Mouse (Mus musculus) retina, adult 2 months (tissue): ENCODE data around the gene Cpa1.

Experiments
- DNase-seq: peaks from one replicate; pipeline ENCODE4 v3.0.0-alpha.2; 2012; ENCODE audit warnings: low read depth, low spot score

Cpa1 gene

GRCm38 (mm10) chr6:30620994-30621393 is 18.0 kb upstream of the Cpa1 start:
- no peak for DNase-seq

DNA sequence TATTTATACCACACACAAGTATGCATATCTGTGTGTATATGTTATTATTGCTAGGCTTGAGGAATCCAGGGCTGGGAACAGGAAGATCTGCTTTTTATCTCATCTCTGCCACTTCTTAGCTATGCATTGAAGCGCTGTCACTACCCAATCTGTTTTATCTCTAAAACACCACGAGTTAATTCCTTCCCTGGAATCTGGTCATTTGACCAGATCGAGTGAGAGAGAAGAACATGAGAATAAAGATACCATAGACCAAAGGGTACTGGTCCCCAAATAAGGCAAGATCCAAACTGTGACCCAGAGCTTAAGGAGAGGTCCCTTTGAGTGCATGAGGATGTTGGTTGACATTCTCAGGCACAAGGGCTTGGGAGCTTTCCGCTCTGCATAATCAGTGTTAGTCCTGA is 17.0 kb upstream of the Cpa1 start:
- no peak for DNase-seq

GRCm38 (mm10) chr6:30624763-30625162 is 14.3 kb upstream of the Cpa1 start:
- no peak for DNase-seq

DNA sequence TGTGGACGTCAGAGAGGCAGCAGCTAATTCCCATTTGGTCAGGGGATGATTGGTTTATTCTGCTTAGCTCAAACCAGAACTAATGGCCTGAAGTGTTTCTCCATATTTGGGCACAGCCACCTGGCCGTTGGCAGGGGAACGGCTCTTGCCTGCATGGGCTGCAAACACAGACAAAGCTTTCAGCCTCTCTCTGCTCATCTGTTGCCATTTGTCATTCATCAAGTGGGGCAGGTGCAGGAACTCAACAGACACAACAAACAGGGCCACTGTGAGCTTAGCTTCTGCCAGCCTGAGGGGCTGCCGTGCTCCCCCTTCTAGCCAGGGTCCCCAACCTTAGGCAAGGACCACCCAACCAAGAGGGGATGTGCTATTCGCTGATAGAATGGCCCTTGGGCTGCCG is 10.9 kb upstream of the Cpa1 start:
- no peak for DNase-seq

- DNase-seq = no peak
These were observed 9.0 kb upstream of the Cpa1 start for GRCm38 (mm10) chr6:30629989-30630388.

DNA sequence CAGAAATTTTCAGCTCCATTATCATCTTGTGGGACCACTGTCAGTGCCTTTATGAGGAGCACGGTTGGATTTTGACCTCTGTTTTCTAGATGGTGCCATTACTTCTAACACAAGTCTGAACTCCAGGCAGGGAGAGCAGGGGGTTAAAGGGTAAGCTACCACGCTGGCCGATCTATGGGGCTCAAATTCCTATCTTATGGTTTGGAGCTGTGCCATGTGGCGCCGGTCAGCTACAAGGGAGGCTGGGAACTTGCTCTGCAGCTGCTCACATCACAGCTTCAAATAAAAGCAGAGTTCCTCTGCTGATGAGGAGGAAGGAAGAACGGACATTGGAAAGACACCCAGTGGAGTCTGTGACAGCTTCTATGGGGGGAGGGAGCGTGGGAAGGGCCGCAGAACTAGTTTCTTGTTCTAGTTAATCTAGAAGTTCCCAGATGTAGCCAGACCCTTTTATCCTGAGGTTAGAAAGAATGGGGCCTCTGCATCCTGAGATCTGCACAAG is 3.6 kb upstream of the Cpa1 start:
- DNase-seq = no peak

DNA sequence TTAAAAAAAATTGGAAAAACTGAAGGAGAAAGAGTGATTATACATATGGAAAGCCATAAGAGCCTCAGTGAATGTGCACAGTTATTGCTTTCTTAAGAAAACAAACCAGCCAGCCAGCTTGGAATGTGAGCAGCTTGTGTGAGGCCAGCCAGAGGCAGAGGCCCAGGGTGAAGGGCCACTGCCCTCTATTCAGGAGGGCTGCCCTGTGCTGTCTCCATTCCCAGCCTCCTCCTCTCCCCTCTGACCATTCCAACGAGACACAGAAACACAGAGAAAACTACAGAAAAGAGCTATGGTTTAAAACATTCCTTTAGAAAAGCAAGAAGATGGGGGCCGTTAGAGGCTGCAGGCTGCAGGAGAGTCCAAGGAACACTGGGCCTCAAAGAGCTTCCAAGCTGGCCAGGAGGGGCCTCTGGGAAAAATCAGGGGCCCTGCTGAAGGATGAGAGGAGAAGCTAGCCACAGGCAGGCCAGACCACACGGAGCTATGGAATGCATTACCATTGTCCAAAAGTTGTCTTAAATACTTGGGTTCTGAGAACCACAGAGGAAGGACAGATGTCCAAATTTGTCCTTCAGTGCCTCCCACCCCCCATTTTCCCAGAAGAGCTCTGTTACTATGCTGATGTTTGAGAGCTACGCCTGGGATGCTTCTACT is 2.7 kb upstream of the Cpa1 start:
- DNase-seq = no peak

DNA sequence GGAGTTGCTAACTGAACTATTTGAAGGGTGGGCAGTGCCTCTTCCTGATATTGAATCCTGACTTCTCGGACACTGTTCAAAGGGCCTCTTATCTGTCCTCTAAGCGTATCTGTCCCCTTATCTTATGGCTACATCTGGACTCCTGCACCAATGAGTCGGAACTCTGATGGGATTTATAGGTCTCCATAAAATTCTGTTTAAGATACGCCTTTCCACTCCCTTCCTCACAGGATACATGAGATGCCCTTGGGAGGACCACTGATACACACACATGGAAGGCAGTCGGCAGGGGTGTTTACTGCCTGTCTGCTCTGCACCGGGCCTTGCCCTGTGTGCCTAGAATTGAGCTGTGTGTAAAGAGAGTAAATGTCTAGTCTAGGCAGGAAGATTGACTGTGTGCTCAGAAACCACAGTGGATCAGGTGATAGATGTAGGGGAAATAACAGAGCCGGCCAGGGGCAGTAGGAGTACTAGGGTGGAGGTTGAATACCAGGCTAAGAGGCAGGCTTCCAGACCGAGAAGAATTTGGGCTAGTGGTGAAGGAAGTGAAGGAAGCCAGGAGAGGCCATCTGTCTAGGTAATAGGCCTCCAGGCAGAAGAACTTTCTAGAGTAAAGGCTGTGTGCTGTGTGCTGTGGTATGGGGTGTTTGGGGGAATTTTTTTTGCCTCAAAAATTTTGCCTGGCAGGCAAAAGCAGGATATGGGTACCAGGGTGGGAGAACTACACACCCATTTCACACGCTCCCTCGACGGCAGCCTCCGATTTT is 4.9 kb downstream of the Cpa1 start:
- DNase-seq = no peak

DNA sequence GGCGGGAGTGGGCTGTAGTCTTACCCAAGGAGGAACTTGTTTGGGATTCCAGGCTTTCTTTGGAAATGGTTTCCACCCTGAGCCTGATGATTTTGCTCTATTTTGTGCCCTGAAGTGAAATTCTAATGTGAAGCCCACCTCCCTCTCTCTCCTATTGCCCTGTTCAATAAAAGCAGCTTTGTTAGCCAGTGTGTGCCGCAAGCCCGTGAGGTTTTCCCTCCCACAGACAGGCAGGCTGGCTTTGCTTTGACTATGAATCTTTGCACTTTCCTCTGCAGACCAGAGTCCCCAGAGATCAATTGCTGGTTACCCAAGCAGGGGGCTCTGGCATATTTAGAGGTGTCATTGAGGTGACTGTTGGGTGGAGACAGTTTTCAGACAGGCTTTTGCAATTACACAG is 5.4 kb downstream of the Cpa1 start:
- no peak for DNase-seq

- DNase-seq = no peak
These were observed 6.4 kb downstream of the Cpa1 start for GRCm38 (mm10) chr6:30645379-30645778.

DNA sequence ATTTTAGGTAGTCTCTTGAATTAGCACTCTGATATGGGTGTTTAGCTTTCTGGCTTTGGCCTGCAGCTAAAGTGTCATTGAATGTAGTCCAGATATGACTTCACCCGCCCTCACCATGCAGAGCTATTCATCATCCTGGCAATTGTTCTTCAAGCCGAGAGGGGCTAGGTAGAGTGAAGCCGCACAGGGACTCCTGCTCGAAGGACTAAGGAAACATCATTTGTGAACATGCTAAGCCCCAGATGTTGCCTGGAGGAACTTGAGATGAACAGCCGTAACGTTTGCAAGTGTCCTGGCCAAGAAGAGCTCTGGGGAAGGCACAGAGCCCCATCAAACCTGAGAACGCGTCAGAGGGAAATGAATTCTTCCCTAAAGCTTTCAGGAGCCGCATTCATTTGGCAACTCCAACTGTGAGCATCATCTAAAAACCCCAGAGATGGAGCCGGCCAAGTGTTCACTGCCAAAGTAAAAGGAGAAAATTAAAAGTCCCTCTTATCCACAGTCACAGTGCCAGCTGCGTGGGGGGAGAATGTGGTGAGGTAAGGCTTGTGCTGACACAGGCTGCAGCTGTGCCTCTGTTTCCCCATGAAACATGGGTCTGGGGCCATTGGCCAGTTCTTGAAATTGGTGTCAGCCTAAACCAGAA is 10.8 kb downstream of the Cpa1 start:
- no peak for DNase-seq

GRCm38 (mm10) chr6:30652425-30653188 is 13.6 kb downstream of the Cpa1 start:
- DNase-seq = no peak

- no peak for DNase-seq
These were observed 14.5 kb downstream of the Cpa1 start for GRCm38 (mm10) chr6:30653518-30653917.

DNA sequence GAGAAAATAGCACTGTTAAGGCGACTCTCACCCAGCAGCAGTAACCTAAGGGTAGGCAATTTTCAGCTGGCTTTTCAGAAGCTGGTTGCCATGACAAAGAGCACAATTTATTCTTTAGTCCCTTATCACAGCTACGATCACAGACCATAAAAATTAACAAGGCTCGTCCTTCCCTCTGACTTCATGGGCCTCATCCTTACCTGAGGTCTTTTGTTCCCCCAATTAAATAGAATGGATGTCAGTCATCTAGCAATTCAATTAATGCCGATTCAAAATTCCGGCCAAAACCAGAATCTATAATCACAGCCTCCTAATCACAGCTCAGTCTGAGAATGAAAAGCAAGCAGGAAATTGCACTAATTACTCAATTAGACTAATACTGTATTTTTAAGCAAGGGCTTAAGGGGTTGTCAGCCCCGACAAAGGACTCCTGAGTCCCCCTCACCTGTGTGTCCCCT is 15.4 kb downstream of the Cpa1 start:
- no peak for DNase-seq

GRCm38 (mm10) chr6:30654932-30655331 is 15.9 kb downstream of the Cpa1 start:
- no peak for DNase-seq

DNA sequence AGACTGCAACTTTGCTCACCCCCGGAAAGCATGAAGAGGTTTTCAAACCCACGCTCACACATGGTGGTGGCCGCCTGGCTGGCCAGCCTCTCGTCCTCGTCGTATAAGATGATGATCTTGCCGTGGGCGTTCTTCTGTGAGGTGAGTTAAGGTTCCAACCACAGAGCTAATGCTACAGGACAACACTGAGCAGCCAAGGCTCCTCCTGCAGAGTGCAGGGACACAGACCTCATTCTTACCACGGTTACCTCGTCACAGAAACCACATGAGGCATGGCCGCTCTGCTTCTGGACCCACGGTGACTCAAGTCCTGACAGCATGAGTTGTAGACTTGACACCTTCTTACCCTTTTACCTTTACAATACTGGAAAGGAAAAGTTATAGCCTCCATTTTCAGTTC is 18.3 kb downstream of the Cpa1 start:
- DNase-seq = no peak

GRCm38 (mm10) chr6:30658619-30659018 is 19.6 kb downstream of the Cpa1 start:
- DNase-seq = no peak

- DNase-seq = no peak
These were observed 25.8 kb downstream of the Cpa1 start for GRCm38 (mm10) chr6:30664776-30665175.

GRCm38 (mm10) chr6:30665296-30665695 is 26.3 kb downstream of the Cpa1 start:
- no peak for DNase-seq

DNA sequence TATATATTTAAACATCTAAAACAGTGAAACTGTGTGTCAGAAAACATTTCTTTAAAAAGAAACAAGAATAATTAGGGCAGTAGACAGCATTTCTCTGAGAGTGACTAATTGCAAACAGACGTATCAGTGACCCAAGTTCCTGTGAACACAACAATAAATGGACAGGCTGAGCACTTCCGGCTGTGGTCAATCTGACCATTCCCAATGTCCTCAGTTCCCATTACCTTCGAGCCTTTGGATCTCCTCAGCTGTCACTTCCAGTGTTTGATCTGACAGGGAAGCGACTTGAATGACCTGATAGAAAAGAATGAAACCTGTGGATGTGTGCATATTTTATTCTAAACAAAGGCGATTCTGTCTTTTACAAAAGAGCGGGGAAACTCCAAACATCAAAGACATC is 27.0 kb downstream of the Cpa1 start:
- no peak for DNase-seq

DNA sequence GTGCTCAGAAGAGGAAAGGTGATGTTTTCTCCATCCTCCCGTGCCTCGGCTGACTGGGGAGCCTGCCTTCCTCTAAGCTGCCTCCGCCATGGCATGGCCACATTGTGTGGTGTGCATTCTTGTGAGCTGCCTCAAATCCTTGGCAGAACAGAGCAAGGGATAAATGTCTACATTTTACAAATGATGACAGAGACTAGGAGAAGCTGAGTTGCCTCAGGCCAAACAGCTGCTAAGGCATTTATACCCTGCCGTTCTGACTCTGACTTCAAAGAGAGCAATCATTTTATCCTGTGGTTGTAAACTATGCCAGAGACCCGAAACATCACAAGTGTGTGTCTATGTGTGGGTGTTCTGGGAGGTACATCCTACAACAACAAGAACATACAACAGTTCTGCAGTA is 28.6 kb downstream of the Cpa1 start:
- no peak for DNase-seq

GRCm38 (mm10) chr6:30671696-30672095 is 32.7 kb downstream of the Cpa1 start:
- no peak for DNase-seq
